Mouse (Mus musculus): ENCODE data around the gene Wnt6. TPM values are rescaled to one million over a fixed set of nuclear protein-coding genes. Genes with fewer than 3 reads are reported as not detected.

Wnt6 gene
- total RNA-seq (2023; ENCODE audit: inconsistent age): 0.48 TPM in 1 of 4 replicates, not detected in the others

GRCm38 (mm10) chr1:74771845-74771930 lies at the start of gene Wnt6:
TSS of gene Wnt6 (plus strand) at chr1:74771892.

GRCm38 (mm10) chr1:74748643-74749271 lies 22.9 kb upstream of the Wnt6 start, which contains the start of gene Prkag3:
TSS of gene Prkag3 (minus strand) at chr1:74749221.

GRCm38 (mm10) chr1:74791249-74791648 lies 19.6 kb downstream of the Wnt6 start, which contains the start of gene Wnt10a:
TSS of gene Wnt10a (plus strand) at chr1:74791516.

Other genes with a start within 250 kb of the Wnt6 start
- 0.64 to 0.81 TPM in 2 of 4 replicates, not detected in the others for gene Plcd4, start 229.0 kb upstream of the Wnt6 start, total RNA-seq (2023; ENCODE audit: inconsistent age)
- 29.9 to 43.8 TPM (median 37.0 TPM) in 4 replicates for gene Usp37, start 227.6 kb upstream of the Wnt6 start, total RNA-seq (2023; ENCODE audit: inconsistent age)
- 43.3 to 47.0 TPM (median 45.1 TPM) in 4 replicates for gene Zfp142, start 183.6 kb upstream of the Wnt6 start, total RNA-seq (2023; ENCODE audit: inconsistent age)
- 8.0 to 9.6 TPM (median 8.6 TPM) in 4 replicates for gene Bcs1l, start 183.6 kb upstream of the Wnt6 start, total RNA-seq (2023; ENCODE audit: inconsistent age)
- 56.0 to 65.0 TPM (median 61.9 TPM) in 4 replicates for gene Rnf25, start 170.5 kb upstream of the Wnt6 start, total RNA-seq (2023; ENCODE audit: inconsistent age)
- gene Stk36, start 170.4 kb upstream of the Wnt6 start, total RNA-seq (2023; ENCODE audit: inconsistent age): 0.39 to 1.3 TPM (median 1.3 TPM) in 3 of 4 replicates, not detected in the other
- 43.9 to 51.5 TPM (median 45.4 TPM) in 4 replicates for gene Ttll4, start 110.1 kb upstream of the Wnt6 start, total RNA-seq (2023; ENCODE audit: inconsistent age)
- gene Cyp27a1, start 58.3 kb upstream of the Wnt6 start, total RNA-seq (2023; ENCODE audit: inconsistent age): 11.3 to 15.0 TPM (median 12.6 TPM) in 4 replicates
- 0.29 TPM in 1 of 4 replicates, not detected in the others for gene Prkag3, start 22.7 kb upstream of the Wnt6 start, total RNA-seq (2023; ENCODE audit: inconsistent age)
- 1.8 to 4.4 TPM (median 2.2 TPM) in 4 replicates for gene Wnt10a, start 19.6 kb downstream of the Wnt6 start, total RNA-seq (2023; ENCODE audit: inconsistent age)
- gene Cdk5r2, start 83.0 kb downstream of the Wnt6 start, total RNA-seq (2023; ENCODE audit: inconsistent age): not detected in 4 replicates
- not detected in 4 replicates for gene Fev, start 113.5 kb downstream of the Wnt6 start, total RNA-seq (2023; ENCODE audit: inconsistent age)
- gene Cryba2, start 121.3 kb downstream of the Wnt6 start, total RNA-seq (2023; ENCODE audit: inconsistent age): not detected in 4 replicates
- not detected in 4 replicates for gene Cfap65, start 163.7 kb downstream of the Wnt6 start, total RNA-seq (2023; ENCODE audit: inconsistent age)
- gene Ihh, start 179.8 kb downstream of the Wnt6 start, total RNA-seq (2023; ENCODE audit: inconsistent age): 0.32 to 0.60 TPM (median 0.48 TPM) in 3 of 4 replicates, not detected in the other